Mouse (Mus musculus) embryo, embryonic 9.5 days (tissue): ENCODE results near the gene Ankef1.

ENCODE experiments used
- DNase-seq: peaks from one replicate; pipeline ENCODE4 v3.0.0-alpha.2; 2017; ENCODE audit errors: extremely low spot score

The Ankef1 gene

GRCm38 (mm10) chr2:136501651-136502050, at the start of gene Ankef1:
TSS of gene Ankef1 (plus strand) at chr2:136501910.
- DNase-seq = no peak

- DNase-seq = no peak
These were observed 45.2 kb upstream of the Ankef1 start for GRCm38 (mm10) chr2:136456468-136456867.

- no peak for DNase-seq
These were observed 44.8 kb upstream of the Ankef1 start for GRCm38 (mm10) chr2:136456875-136457274.

GRCm38 (mm10) chr2:136477656-136478055, 24.1 kb upstream of the Ankef1 start:
- DNase-seq = no peak

GRCm38 (mm10) chr2:136482269-136482668, 19.4 kb upstream of the Ankef1 start:
- no peak for DNase-seq

DNA sequence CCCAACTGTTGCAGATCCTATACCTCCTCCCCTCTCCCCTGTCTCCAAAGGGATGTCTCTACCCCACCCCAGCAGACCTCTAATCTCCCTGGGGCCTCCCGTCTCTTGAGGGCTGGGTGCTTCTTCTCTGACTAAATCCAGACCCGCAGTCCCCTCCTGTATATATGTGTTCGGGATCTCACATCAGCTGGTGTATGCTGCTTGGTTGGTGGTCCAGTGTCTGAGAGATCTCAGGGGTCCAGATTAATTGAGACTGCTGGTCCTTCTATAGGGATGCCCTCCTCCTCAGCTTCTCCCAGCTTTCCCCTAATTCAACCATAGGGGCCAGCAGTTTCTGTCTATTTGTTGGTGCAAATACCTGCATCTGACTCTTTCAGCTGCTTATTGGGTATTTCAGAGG, 18.7 kb upstream of the Ankef1 start:
- no peak for DNase-seq

- no peak for DNase-seq
These were observed 16.8 kb upstream of the Ankef1 start for GRCm38 (mm10) chr2:136484955-136485354.

- no peak for DNase-seq
These were observed 16.3 kb upstream of the Ankef1 start for GRCm38 (mm10) chr2:136485401-136485800.

DNA sequence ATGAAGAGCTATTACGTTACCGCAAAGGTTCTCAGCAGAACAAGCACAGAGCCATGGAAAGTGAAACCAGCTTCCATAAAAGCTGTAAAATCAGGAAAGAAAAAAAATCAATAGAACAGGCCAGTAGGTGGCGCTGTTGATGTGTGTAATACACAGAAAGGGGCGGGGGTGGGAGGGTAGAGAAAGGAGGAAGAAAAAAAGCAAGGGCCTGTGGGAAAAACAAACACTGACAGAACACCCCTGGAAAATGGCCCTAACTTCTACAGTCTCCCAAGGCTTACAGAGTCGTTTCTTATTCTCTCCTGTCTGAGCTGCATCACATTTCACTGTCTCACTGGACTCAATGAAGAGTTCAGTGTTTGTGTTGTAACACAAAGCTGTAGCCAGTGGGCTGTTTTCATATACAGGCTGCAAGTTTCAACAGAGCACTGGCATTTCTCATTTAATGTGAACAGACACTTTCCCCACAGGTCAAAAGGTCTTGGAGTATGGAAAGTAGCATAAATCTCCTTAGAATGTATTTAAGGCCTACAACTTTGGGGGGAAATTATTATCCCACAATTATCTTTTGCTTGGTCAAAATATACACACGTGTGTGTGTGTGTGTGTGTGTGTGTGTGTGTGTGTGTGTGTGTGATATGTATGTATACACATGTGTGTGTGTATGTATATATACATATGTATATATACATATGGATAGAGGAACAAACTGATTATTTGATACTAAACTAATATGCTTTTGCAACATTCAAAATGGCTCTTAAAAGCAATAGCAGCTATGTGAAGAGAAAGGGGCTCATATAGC, 15.7 kb upstream of the Ankef1 start:
- peak; percentile 80 for DNase-seq

DNA sequence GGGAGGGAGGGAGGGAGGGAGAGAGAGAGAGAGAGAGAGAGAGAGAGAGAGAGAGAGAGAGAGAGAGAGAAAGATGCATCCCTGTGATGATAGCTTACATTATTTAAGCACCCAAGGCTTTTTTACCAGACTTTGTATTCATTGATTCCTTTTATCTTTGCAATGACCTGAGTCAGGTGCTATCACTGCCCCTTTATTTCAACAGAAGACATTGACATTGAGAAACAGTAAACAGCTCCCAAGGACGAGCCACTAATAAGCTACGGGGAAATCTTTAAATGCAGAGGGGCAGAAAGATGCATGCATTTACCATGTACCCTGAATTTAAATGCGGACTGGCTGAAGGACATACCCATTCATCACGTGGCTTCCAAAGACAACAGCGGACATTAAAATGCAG, 14.7 kb upstream of the Ankef1 start:
- no peak for DNase-seq

- peak; percentile 33 for DNase-seq
These were observed 9.4 kb downstream of the Ankef1 start for GRCm38 (mm10) chr2:136511073-136511472.

- no peak for DNase-seq
These were observed 10.0 kb downstream of the Ankef1 start for GRCm38 (mm10) chr2:136511756-136512155.

GRCm38 (mm10) chr2:136512802-136513201, 11.1 kb downstream of the Ankef1 start:
- DNase-seq = no peak

DNA sequence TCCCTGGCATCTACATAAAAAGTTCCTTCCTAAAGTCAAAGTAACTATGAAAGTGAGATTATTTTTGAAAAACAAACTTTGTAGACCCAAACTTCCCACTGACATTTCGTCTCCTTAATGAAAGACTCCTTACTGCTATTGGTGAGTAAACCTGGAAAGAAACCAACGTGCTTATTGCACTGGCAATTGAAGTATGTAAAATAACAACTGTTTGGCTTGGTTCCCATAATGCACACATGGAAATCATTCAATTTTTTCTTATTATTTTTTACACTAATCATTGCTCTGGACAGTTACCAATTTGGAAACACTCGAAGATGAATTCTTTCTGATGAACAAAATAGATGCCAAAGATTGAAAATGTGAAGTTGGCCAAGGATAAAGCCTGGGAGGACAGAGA, 12.1 kb downstream of the Ankef1 start:
- no peak for DNase-seq

- no peak for DNase-seq
These were observed 13.8 kb downstream of the Ankef1 start for GRCm38 (mm10) chr2:136515501-136515900.

GRCm38 (mm10) chr2:136528937-136529336, 27.2 kb downstream of the Ankef1 start:
- DNase-seq = no peak

GRCm38 (mm10) chr2:136532033-136532432, 30.3 kb downstream of the Ankef1 start:
- DNase-seq = peak; percentile 84

GRCm38 (mm10) chr2:136558020-136558419, 56.3 kb downstream of the Ankef1 start:
- peak; percentile 12 for DNase-seq

- DNase-seq = no peak
These were observed 60.6 kb downstream of the Ankef1 start for GRCm38 (mm10) chr2:136562336-136562735.

DNA sequence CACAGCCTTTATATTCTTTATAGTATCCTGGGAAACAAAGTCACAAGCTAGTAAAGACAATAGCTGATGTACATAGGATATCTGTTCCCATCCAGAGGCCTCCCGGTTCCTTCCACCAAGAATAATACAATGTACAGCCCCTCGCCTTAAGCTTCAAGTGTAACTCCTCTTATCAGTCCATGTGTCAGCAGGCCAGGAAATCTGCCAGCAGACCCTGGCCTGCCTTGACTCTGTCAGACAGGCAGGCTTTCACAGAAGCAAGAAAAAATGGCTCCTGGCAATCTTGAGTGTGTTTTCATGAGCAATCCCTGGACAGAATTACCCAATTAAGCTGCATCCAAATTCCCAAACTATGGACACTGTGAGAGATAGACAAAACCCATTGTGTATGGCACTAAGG, 69.1 kb downstream of the Ankef1 start:
- DNase-seq = no peak

GRCm38 (mm10) chr2:136582762-136583161, 81.1 kb downstream of the Ankef1 start:
- DNase-seq = no peak

DNA sequence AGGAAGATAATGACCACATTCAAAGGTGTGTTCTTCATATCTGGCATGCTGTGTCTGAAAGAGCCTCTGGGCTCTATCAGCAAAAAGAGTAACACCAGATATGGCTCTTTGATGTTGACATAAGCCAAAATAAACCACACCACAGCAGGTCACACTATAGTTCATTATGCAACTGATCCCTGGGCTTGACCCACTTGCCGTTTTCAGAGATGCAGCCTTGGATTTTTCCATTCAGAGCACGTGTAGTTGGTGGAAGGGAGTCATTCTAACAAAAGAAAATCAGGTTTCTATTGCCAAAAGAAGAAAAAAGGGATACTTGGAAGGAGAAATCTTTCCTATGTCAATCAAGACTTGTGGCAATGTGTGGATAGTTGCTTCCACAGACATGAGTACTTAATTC, 87.1 kb downstream of the Ankef1 start:
- no peak for DNase-seq

DNA sequence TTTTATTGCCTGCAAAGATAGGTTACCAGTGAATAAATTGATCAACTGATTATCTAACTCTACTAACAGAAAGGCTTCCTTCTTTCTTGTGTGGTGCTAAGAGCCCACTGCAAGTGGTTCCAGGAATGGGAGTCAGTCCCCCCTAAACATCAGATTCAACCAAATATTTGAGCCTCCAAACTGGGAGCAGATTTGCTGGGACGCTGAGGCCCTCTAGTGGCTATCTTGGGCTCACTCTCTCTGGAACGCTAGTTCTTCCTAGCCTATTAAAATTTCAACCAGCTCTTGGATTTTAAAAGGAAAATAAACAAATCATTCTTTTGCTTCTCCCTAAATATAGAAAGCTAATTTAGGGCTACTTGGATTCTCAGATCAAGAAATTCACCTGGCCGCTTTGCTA, 94.7 kb downstream of the Ankef1 start:
- DNase-seq = peak; percentile 36

- no peak for DNase-seq
These were observed 97.0 kb downstream of the Ankef1 start for GRCm38 (mm10) chr2:136598743-136599142.
